Mouse (Mus musculus) heart, adult 2 months (tissue): ENCODE data around the gene Slc8a2. TPM values are rescaled to one million over a fixed set of nuclear protein-coding genes. Genes with fewer than 3 reads are reported as not detected.
A peak's percentile ranks its signal among the peaks of the same experiment; 100 is the strongest.

Source experiments
- DNase-seq, 2 experiments: peaks; one replicate each; pipeline ENCODE4 v3.0.0; 2021
- H3K27ac ChIP-seq: fragments of 200-600 bp; 2 replicates; pipeline ENCODE4 v1.8.1; 2022
- H3K27me3 ChIP-seq: fragments of 200-500 bp; 2 replicates; pipeline ENCODE4 v1.6.1; 2012; ENCODE audit warnings: mild to moderate bottlenecking, low read length, inconsistent platforms, mixed read lengths; ENCODE audit not compliant: control insufficient read depth, insufficient read depth
- H3K36me3 ChIP-seq: fragments of 200-500 bp; 2 replicates; pipeline ENCODE4 v1.6.1; 2012; ENCODE audit warnings: low read length, inconsistent platforms; ENCODE audit not compliant: control insufficient read depth, insufficient read depth
- H3K4me1 ChIP-seq: fragments of 200-500 bp; 2 replicates; pipeline ENCODE4 v1.6.1; 2011; ENCODE audit warnings: low read length; ENCODE audit not compliant: control insufficient read depth, insufficient read depth
- H3K4me3 ChIP-seq: fragments of 200-600 bp; 2 replicates; pipeline ENCODE4 v1.8.1; 2022
- H3K79me2 ChIP-seq: fragments of 200-500 bp; replicated peaks from 2 replicates; pipeline ENCODE4 v1.6.1; 2012; ENCODE audit warnings: mild to moderate bottlenecking, inconsistent platforms, low read length, moderate library complexity, mixed read lengths; ENCODE audit not compliant: control insufficient read depth, insufficient read depth
- H3K9ac ChIP-seq: fragments of 200-500 bp; 2 replicates; pipeline ENCODE4 v1.6.1; 2012; ENCODE audit warnings: low read depth, mild to moderate bottlenecking, control low read depth, inconsistent platforms, low read length, mixed read lengths
- CTCF ChIP-seq: fragments of 200-600 bp; IDR thresholded peaks from 2 replicates; pipeline ENCODE4 v1.8.1; 2022; ENCODE audit warnings: antibody characterized with exemption, mild to moderate bottlenecking, moderate library complexity
- EP300 ChIP-seq: fragments of 200-500 bp; IDR thresholded peaks from 2 replicates; pipeline ENCODE4 v1.6.1; 2011; ENCODE audit warnings: low read depth, low read length, control low read depth; ENCODE audit not compliant: insufficient read depth
- POLR2A ChIP-seq: fragments of 200-500 bp; IDR thresholded peaks from 2 replicates; pipeline ENCODE4 v1.6.1; 2011; ENCODE audit warnings: mild to moderate bottlenecking, low read depth, low read length, control low read depth; ENCODE audit not compliant: insufficient read depth
- WGBS: fragments of 180-500 bp; shearing (Covaris S2); methylation state at CpG from one replicate; pipeline ENCODE4 v1.1.7; 2018; 5-methylcytosine and 5-hydroxymethylcytosine counted together
- intact Hi-C: fragments of 180-260 bp; cut with DNase I; formaldehyde crosslinking; loops from one replicate; pipeline ENCODE4 v1.15.1; 2025
- polyA plus RNA-seq: library from polyadenylated mRNA; depleted of rRNA; stranded (reverse); fragments of >200 nt; gene quantifications from 2 replicates; pipeline ENCODE4 v1.2.3, GENCODE M21; 2012; rRNA removed
- total RNA-seq, 2 experiments: library from RNA; stranded (reverse); gene quantifications; 2 replicates each; pipeline ENCODE4 v1.2.3; 2021

Gene Slc8a2
- total and polyA plus RNA-seq, 3 experiments: 0.50 to 0.96 (median 0.84) TPM

- intact Hi-C loops: no loop called here
- 79% methylated on average over 15 of the region's 15 CpGs for WGBS
- TF ChIP-seq EP300: no peak
- no peak for TF ChIP-seq CTCF
- no peak for TF ChIP-seq POLR2A
- H3K27ac ChIP-seq: no peak overlapping the region
- no peaks in the 10 kb centered on the region for H3K36me3 ChIP-seq
- H3K4me3 ChIP-seq: no peak overlapping the region
- no peaks in the 10 kb centered on the region for H3K27me3 ChIP-seq
- no peaks in the 10 kb centered on the region for H3K4me1 ChIP-seq
- no peak overlapping the region for H3K9ac ChIP-seq
- no peak for DNase-seq
- no peaks in the 10 kb centered on the region for H3K79me2 ChIP-seq
These were observed 73.3 kb downstream of the Slc8a2 start for GRCm38 (mm10) chr7:16202756-16203504.

- no peak for DNase-seq
- H3K4me1 ChIP-seq: no peaks in the 10 kb centered on the region
- intact Hi-C loops: no loop called here
- no peaks in the 10 kb centered on the region for H3K79me2 ChIP-seq
- no peak overlapping the region for H3K9ac ChIP-seq
- TF ChIP-seq POLR2A: no peak
- no peak for TF ChIP-seq CTCF
- no peak for TF ChIP-seq EP300
- H3K4me3 ChIP-seq: no peak overlapping the region
- no peak overlapping the region for H3K27ac ChIP-seq
- 92% methylated on average over 13 of the region's 13 CpGs for WGBS
- no peaks in the 10 kb centered on the region for H3K27me3 ChIP-seq
- H3K36me3 ChIP-seq: no peaks in the 10 kb centered on the region
These were observed 73.9 kb downstream of the Slc8a2 start for GRCm38 (mm10) chr7:16203505-16203903.

- Histone ChIP-seq H3K27ac (no peak overlapping the region), H3K27me3 (no peaks in the 10 kb centered on the region), H3K4me1 (no peaks in the 10 kb centered on the region), H3K36me3 (no peaks in the 10 kb centered on the region), H3K4me3 (no peak overlapping the region), H3K79me2 (no peaks in the 10 kb centered on the region), H3K9ac (no peak overlapping the region)
- DNase-seq: no peak
- intact Hi-C loops: no loop called here
- TF ChIP-seq POLR2A (no peak), EP300 (no peak), CTCF (no peak)
- WGBS: 77% methylated on average over 9 of the region's 9 CpGs
These were observed 75.2 kb downstream of the Slc8a2 start for GRCm38 (mm10) chr7:16204791-16205190.

GRCm38 (mm10) chr7:16207076-16207475 is 77.5 kb downstream of the Slc8a2 start:
- DNase-seq: no peak
- WGBS: 85% methylated on average over 7 of the region's 7 CpGs

GRCm38 (mm10) chr7:16207496-16207895 is 77.9 kb downstream of the Slc8a2 start:
- no peaks in the 10 kb centered on the region for H3K27me3 ChIP-seq
- TF ChIP-seq POLR2A: no peak
- no peak overlapping the region for H3K4me3 ChIP-seq
- H3K79me2 ChIP-seq: no peaks in the 10 kb centered on the region
- H3K36me3 ChIP-seq: no peaks in the 10 kb centered on the region
- no peak overlapping the region for H3K9ac ChIP-seq
- DNase-seq: peak in 1 of 2 experiments; percentile 47
- WGBS: 73% methylated on average over 10 of the region's 10 CpGs
- no peak overlapping the region; the same call in 1 of the 2 replicates for H3K27ac ChIP-seq
- H3K4me1 ChIP-seq: no peaks in the 10 kb centered on the region
- intact Hi-C loops: no loop called here

More at GRCm38 (mm10) chr7:16207076-16207475, 77.5 kb downstream of the Slc8a2 start:
- H3K27ac ChIP-seq: no peak overlapping the region; the same call in 1 of the 2 replicates
- no peaks in the 10 kb centered on the region for H3K79me2 ChIP-seq
- TF ChIP-seq POLR2A: no peak
- TF ChIP-seq EP300: no peak
- no peak for TF ChIP-seq CTCF
- no peak overlapping the region for H3K4me3 ChIP-seq
- H3K27me3 ChIP-seq: no peaks in the 10 kb centered on the region
- no peaks in the 10 kb centered on the region for H3K36me3 ChIP-seq
- H3K9ac ChIP-seq: no peak overlapping the region
- no peaks in the 10 kb centered on the region for H3K4me1 ChIP-seq
- intact Hi-C loops: no loop called here

GRCm38 (mm10) chr7:16208781-16209665 is 79.4 kb downstream of the Slc8a2 start:
- no peaks in the 10 kb centered on the region for H3K36me3 ChIP-seq
- intact Hi-C loops: no loop called here
- DNase-seq: no peak

More at GRCm38 (mm10) chr7:16208781-16209665, 79.4 kb downstream of the Slc8a2 start:
- no peak overlapping the region for H3K4me3 ChIP-seq
- no peak overlapping the region for H3K27ac ChIP-seq
- no peaks in the 10 kb centered on the region for H3K4me1 ChIP-seq
- H3K9ac ChIP-seq: no peak overlapping the region
- WGBS: 74% methylated on average over 21 of the region's 21 CpGs
- no peaks in the 10 kb centered on the region for H3K79me2 ChIP-seq
- TF ChIP-seq EP300 (no peak), CTCF (no peak), POLR2A (no peak)
- no peaks in the 10 kb centered on the region for H3K27me3 ChIP-seq

Other genes with a start within 250 kb of the Slc8a2 start
- not detected for gene Crx, start 249.9 kb upstream of the Slc8a2 start, total RNA-seq
- gene Crx, start 249.9 kb upstream of the Slc8a2 start, polyA plus RNA-seq: not detected in 2 replicates
- gene Crxos, start 247.2 kb upstream of the Slc8a2 start, total RNA-seq: not detected
- not detected in 2 replicates for gene Crxos, start 247.2 kb upstream of the Slc8a2 start, polyA plus RNA-seq
- 100 to 1,000 TPM; 170 to 195 TPM for gene Selenow, start 207.4 kb upstream of the Slc8a2 start, total RNA-seq
- gene Selenow, start 207.4 kb upstream of the Slc8a2 start, polyA plus RNA-seq: 312 and 325 TPM in 2 replicates
- 100 to 1,000 TPM; 117 to 143 TPM for gene Nop53, start 183.8 kb upstream of the Slc8a2 start, total RNA-seq
- 56.3 and 60.0 TPM in 2 replicates for gene Nop53, start 183.8 kb upstream of the Slc8a2 start, polyA plus RNA-seq
- gene Ehd2, start 162.3 kb upstream of the Slc8a2 start, total RNA-seq: 10 to 100 TPM; 76.8 to 91.3 TPM
- 81.9 and 100 TPM in 2 replicates for gene Ehd2, start 162.3 kb upstream of the Slc8a2 start, polyA plus RNA-seq
- gene Bicra, start 81.9 kb upstream of the Slc8a2 start, total RNA-seq: 1 to 10 TPM; 5.8 to 7.5 TPM
- 5.9 and 8.4 TPM in 2 replicates for gene Bicra, start 81.9 kb upstream of the Slc8a2 start, polyA plus RNA-seq
- not detected for gene Zfp541, start 68.0 kb upstream of the Slc8a2 start, total RNA-seq
- gene Zfp541, start 68.0 kb upstream of the Slc8a2 start, polyA plus RNA-seq: 0.02 and 0.03 TPM in 2 replicates
- 10 to 100 TPM; 74.0 to 95.3 TPM for gene Napa, start 31.4 kb upstream of the Slc8a2 start, total RNA-seq
- gene Napa, start 31.4 kb upstream of the Slc8a2 start, polyA plus RNA-seq: 147 and 165 TPM in 2 replicates
- 10 to 100 TPM; 17.8 to 20.6 TPM for gene Kptn, start 9.9 kb upstream of the Slc8a2 start, total RNA-seq
- gene Kptn, start 9.9 kb upstream of the Slc8a2 start, polyA plus RNA-seq: 38.3 and 45.2 TPM in 2 replicates
- 1 to 10 TPM; 4.3 to 4.6 TPM for gene Meis3, start 45.3 kb downstream of the Slc8a2 start, total RNA-seq
- 7.4 and 8.7 TPM in 2 replicates for gene Meis3, start 45.3 kb downstream of the Slc8a2 start, polyA plus RNA-seq
- gene Dhx34, start 92.2 kb downstream of the Slc8a2 start, total RNA-seq: 1 to 10 TPM; 6.1 to 8.9 TPM
- 13.2 and 15.8 TPM in 2 replicates for gene Dhx34, start 92.2 kb downstream of the Slc8a2 start, polyA plus RNA-seq
- 1 to 10 TPM; 1.4 to 1.6 TPM for gene C5ar2, start 114.3 kb downstream of the Slc8a2 start, total RNA-seq
- 1.1 and 1.3 TPM in 2 replicates for gene C5ar2, start 114.3 kb downstream of the Slc8a2 start, polyA plus RNA-seq
- 1 to 10 TPM; 7.9 to 8.1 TPM for gene C5ar1, start 129.7 kb downstream of the Slc8a2 start, total RNA-seq
- 10.0 TPM in 2 replicates for gene C5ar1, start 129.7 kb downstream of the Slc8a2 start, polyA plus RNA-seq
- gene Inafm1, start 143.8 kb downstream of the Slc8a2 start, total RNA-seq: 10 to 100 TPM; 15.4 to 17.4 TPM
- 12.8 and 16.3 TPM in 2 replicates for gene Inafm1, start 143.8 kb downstream of the Slc8a2 start, polyA plus RNA-seq
- gene Ccdc9, start 157.0 kb downstream of the Slc8a2 start, total RNA-seq: 10 to 100 TPM; 33.1 to 46.7 TPM
- 21.8 and 22.1 TPM in 2 replicates for gene Ccdc9, start 157.0 kb downstream of the Slc8a2 start, polyA plus RNA-seq
- gene Bbc3, start 178.6 kb downstream of the Slc8a2 start, total RNA-seq: 1 to 10 TPM; 2.1 to 3.2 TPM
- gene Bbc3, start 178.6 kb downstream of the Slc8a2 start, polyA plus RNA-seq: 2.4 and 3.3 TPM in 2 replicates